Mouse (Mus musculus) 3134 (cell line): ENCODE data around the gene Rnf169.

Source experiments
- DNase-seq: peaks from one replicate; pipeline ENCODE4 v3.0.0-alpha.2; 2011; ENCODE audit warnings: low spot score; ENCODE audit not compliant: insufficient read length; ENCODE audit errors: extremely low read depth

Gene Rnf169

GRCm38 (mm10) chr7:99902918-99903665 is 77.2 kb downstream of the Rnf169 start:
- DNase-seq = no peak

GRCm38 (mm10) chr7:99902208-99902607 is 78.0 kb downstream of the Rnf169 start:
- no peak for DNase-seq

GRCm38 (mm10) chr7:99896905-99897304 is 83.3 kb downstream of the Rnf169 start:
- DNase-seq = no peak

DNA sequence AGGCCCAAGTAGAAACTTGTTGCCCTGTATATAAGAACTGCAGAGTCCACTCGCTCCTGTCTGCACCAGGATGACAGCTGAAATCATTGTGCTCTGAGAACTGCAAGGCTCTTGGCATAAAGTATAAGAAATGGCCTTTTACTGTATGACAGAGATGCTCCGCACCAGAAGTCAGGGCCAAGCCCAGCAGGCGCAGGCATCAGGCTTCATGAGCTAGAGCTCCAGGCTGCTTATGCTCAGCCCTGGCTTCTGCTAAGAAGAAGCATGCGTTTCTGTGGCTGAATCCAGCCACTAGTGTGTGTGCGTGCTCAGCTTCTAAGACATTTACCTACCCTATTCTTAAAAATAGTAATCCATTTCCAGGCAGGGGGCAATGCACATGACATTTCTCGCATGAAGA is 85.8 kb downstream of the Rnf169 start:
- DNase-seq = no peak

GRCm38 (mm10) chr7:99893967-99894366 is 86.3 kb downstream of the Rnf169 start:
- no peak for DNase-seq

DNA sequence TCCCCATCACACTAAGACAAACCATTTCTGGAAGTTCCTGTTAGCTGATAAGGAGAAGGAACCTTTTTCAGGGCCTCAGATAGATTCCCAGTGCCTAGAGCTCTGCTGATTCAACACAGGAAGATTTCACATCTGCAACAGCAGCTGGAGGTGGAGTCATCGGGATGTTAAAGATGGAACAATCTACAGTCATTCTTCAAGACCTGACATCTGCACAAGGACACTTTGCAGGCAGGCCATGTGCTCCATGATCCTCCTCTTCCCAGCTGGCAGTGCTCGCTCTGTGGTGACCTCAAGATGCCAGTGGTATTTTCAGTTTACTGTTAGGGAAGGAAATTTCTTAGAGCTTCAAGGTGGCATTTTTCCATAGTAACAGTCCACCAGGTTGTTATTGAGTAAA is 87.9 kb downstream of the Rnf169 start:
- no peak for DNase-seq

DNA sequence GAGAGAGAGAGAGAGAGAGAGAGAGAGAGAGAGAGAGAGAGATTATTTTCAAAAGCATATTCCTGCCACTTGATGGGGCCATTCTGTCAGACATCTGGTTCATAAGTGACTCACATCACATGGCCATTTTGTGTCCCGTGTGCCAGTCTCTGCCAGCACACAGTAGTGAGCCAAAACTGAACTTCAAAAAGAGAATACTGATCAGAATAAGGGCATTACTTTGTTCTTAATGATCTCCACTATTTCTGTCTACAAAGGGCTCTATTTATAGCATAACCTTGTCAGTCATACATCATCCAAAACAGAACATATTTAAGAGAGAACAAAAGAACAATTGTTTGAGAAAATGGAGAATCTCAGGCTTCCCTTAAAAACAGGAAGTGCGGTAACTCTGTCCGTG is 88.8 kb downstream of the Rnf169 start:
- peak; percentile 17 for DNase-seq

DNA sequence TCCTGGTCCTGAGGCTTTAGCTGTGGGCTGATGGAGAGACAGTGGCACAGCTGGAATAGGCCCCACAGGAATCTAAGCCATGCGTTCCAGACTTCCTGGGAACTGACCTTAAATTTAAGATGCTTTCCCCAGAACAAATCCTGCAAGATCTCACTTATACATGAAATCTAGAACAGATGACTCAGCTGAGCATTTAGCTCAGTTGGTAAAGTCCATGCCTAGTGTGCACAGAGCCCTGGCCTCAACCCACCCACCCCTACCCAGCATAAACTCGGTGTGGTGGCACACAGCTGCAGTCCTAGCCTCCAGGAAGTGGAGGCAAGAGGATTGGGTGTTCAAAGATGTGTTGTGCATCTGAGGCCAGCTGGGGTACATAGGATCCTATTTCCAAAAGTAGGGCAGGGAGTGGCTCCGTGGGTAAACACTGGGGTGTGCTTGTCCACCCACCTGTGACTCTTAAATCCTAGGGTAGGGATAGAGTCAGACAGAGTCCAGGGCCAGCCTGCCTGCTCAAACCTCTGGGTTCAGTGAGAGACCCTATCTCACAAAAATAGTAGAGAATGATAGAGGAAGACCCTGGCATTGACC is 90.0 kb downstream of the Rnf169 start:
- DNase-seq = no peak

- no peak for DNase-seq
Measured at GRCm38 (mm10) chr7:99889175-99889880, 90.9 kb downstream of the Rnf169 start.

GRCm38 (mm10) chr7:99887743-99888142 is 92.5 kb downstream of the Rnf169 start:
- no peak for DNase-seq

- DNase-seq = no peak
Measured at GRCm38 (mm10) chr7:99887230-99887735, 93.0 kb downstream of the Rnf169 start.

DNA sequence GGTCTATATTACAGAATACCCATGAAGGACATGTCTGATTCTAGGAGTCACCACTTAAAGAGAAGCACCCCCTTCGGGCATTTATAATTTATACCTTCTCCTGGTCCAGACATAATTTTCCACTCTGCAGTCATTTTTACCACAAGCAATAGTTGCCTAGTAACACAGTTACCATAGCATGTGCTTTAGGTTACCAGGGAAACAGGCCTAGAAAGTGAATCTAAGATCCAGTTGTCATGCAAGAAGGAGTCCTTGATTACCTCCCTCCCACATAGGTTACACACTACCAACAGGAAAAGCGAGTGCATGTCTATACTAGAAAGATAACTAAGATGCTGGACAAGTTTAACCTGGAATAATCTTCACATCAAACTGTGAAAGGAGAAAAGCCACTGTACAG is 102.0 kb downstream of the Rnf169 start:
- no peak for DNase-seq

DNA sequence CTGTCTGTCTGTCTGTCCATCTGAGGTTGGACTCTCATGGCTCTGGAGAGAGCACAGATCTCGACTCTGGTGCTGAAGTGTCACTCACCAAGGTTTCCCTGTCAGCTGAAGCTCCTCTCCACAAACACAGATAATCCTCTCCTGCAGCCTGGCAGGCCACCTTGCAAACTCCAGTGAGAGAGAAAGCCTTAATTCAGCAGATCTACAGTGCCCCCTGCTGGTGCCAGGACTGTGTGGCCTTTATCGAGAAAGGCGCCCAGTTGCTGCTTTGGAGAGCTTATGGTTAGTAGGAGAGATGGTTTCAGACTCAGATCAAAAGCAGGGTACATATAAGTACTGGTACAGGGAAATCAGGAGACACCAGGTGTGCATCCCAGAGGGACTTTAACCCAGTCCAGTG is 103.9 kb downstream of the Rnf169 start:
- DNase-seq = peak; percentile 24

DNA sequence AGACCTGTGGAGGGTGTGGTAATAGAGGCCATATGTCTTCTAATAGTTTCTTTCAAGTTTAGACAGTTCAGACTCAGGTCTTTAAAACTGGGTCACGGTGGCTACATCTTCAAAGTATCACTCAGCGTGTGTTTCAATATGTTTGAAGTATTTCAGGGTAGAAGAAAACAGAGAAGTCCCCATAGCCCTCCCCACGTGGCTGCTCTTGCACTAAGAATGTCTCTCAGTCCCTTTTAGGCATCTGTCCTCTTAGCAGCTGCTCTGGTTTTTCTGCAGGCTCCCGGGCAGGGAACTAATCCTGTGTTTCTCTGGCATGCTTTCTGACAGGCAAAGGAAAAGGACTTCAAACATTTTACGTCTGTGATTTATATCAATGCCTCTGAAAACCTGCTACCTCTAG is 104.4 kb downstream of the Rnf169 start:
- no peak for DNase-seq

GRCm38 (mm10) chr7:99873965-99874364 is 106.3 kb downstream of the Rnf169 start:
- DNase-seq = no peak
